Mouse (Mus musculus): ENCODE data around the gene Zbtb42. TPM values are rescaled to one million over a fixed set of nuclear protein-coding genes. Genes with fewer than 3 reads are reported as not detected.
A peak's percentile ranks its signal among the peaks of the same experiment; 100 is the strongest.

Gene Zbtb42
- polyA plus RNA-seq, 1 experiment from 2014 or later, result 2.3 TPM

DNA sequence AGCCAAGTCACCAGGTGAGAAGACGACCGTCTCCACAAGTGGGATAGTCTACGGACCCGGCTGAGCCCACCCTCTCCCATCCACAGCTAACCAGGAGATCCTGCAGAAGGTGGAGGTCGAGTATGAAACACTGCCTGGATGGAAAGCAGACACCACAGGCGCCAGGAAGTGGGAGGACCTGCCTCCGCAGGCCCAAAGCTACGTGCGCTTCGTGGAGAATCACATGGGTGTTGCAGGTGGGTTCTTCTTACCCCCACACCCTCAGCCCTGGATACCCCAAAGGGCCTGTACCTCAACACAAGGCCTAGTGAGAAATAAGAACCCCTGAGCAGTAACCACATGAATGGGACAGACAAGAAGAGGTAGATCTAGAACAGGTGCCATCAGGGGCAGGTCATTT lies 39.1 kb upstream of the Zbtb42 start:
- Histone ChIP-seq H3K36me3 (replicated peaks; ENCODE audit: control insufficient read depth, insufficient read depth, low read depth, low read length) (no peaks in the 10 kb centered on the region), H3K4me2 (ENCODE audit: low read depth, low read length) (no peak overlapping the region), H3K9me3 (replicated peaks; ENCODE audit: control insufficient read depth, low read length) (no peaks in the 10 kb centered on the region), H3K4me3 (ENCODE audit: low read depth, low read length) (no peak overlapping the region), H3K9ac (replicated peaks; ENCODE audit: low read length) (no peak overlapping the region), H3K27me3 (ENCODE audit: control insufficient read depth, insufficient read depth, low read length) (no peaks in the 10 kb centered on the region), H3K4me1 (ENCODE audit: control insufficient read depth, insufficient read depth, low read length) (no peaks in the 10 kb centered on the region), H3K27ac (replicated peaks; ENCODE audit: low read depth, low read length) (no peak overlapping the region)
- DNase-seq (ENCODE audit: low spot score) (no peak), ATAC-seq (replicated peaks; ENCODE audit: insufficient number of reproducible peaks, low FRiP score, low TSS enrichment, low read depth) (no peak)
- WGBS, result 87% methylated on average over 10 of the region's 10 CpGs

DNA sequence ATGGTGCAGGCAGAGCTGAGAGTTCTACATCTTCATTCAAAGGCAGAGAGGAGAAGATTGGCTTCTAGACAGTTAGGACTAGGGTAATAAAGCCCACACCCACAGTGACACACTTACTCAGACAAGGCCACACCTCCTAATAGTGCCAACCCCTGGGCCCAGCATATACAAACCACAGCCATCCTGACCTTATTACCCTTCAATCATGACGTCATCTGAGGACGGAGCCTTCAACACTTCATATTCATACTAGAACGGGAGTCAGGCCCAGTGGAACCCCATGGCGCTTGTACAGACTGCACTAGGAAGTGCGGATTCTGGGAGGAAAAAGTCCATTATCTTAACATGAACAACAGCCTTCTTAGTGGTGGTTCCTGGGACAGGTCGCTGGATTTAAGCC lies 35.5 kb upstream of the Zbtb42 start:
- no peak overlapping the region for H3K9ac ChIP-seq (replicated peaks; ENCODE audit: low read length)
- ATAC-seq (replicated peaks; ENCODE audit: insufficient number of reproducible peaks, low FRiP score, low TSS enrichment, low read depth) (no peak), DNase-seq (ENCODE audit: low spot score) (no peak)
- H3K27ac ChIP-seq (replicated peaks; ENCODE audit: low read depth, low read length), result no peak overlapping the region
- H3K4me2 ChIP-seq (ENCODE audit: low read depth, low read length), result no peak overlapping the region
- H3K9me3 ChIP-seq (replicated peaks; ENCODE audit: control insufficient read depth, low read length), result no peaks in the 10 kb centered on the region
- H3K4me3 ChIP-seq (ENCODE audit: low read depth, low read length), result no peak overlapping the region
- H3K27me3 ChIP-seq (ENCODE audit: control insufficient read depth, insufficient read depth, low read length), result no peaks in the 10 kb centered on the region
- WGBS, result 90% methylated on average over 6 of the region's 6 CpGs
- H3K36me3 ChIP-seq (replicated peaks; ENCODE audit: control insufficient read depth, insufficient read depth, low read depth, low read length), result peaks cover 3% of the 10 kb centered on the region; the same call in 1 of the 2 replicates
- peaks cover 3% of the 10 kb centered on the region; the same call in 1 of the 2 replicates for H3K4me1 ChIP-seq (ENCODE audit: control insufficient read depth, insufficient read depth, low read length)

DNA sequence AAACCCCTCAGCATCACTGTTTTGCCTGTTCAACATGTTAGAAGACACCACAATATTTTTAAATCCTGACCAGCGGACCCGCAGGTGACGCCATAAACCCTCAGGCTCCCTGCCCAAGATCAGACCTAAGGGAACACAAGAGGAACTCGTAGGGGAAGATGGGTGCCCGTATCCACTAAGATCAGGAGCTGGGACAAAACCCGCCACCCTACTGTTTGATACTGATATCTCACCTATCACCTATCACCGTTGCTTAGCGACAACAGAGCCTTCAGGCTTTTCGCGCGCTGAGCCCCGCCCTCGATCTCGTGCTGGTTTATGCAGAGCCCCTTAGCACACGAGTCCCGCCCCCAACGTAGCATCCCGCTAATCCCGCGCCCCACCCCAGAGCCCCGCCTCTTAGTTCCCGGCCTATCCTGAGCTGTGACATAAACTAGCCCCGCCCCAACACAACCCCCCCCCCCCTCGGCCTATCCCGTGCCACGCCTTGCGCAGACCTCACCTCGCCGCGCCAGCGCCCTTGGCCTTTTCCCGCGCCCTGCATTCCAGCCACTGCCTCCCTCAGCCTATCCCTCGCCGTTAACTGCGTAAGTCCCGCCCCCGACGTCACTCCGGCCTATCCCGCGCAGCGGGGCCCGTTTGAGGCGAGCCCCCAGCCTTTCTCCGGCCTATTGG lies 34.3 kb upstream of the Zbtb42 start, which contains the start of gene Siva1:
TSS of gene Siva1 (plus strand) at position 500 of the 675 bp plus-strand sequence.
- peaks cover 3% of the 10 kb centered on the region; the same call in 1 of the 2 replicates for H3K4me1 ChIP-seq (ENCODE audit: control insufficient read depth, insufficient read depth, low read length)
- no peaks in the 10 kb centered on the region for H3K27me3 ChIP-seq (ENCODE audit: control insufficient read depth, insufficient read depth, low read length)
- DNase-seq (ENCODE audit: low spot score) (peak; percentile 99), ATAC-seq (replicated peaks; ENCODE audit: insufficient number of reproducible peaks, low FRiP score, low TSS enrichment, low read depth) (peak; percentile 97)
- H3K4me2 ChIP-seq (ENCODE audit: low read depth, low read length), result peak within 1 kb of the TSS; percentile 81
- H3K27ac ChIP-seq (replicated peaks; ENCODE audit: low read depth, low read length), result peak within 1 kb of the TSS; percentile 72
- H3K4me3 ChIP-seq (ENCODE audit: low read depth, low read length), result peak within 1 kb of the TSS; percentile 70
- H3K36me3 ChIP-seq (replicated peaks; ENCODE audit: control insufficient read depth, insufficient read depth, low read depth, low read length), result peaks cover 5% of the 10 kb centered on the region; the same call in 1 of the 2 replicates
- H3K9me3 ChIP-seq (replicated peaks; ENCODE audit: control insufficient read depth, low read length), result no peaks in the 10 kb centered on the region
- peak within 1 kb of the TSS; percentile 77 for H3K9ac ChIP-seq (replicated peaks; ENCODE audit: low read length)
- WGBS, result 2% methylated on average over 41 of the region's 46 CpGs

DNA sequence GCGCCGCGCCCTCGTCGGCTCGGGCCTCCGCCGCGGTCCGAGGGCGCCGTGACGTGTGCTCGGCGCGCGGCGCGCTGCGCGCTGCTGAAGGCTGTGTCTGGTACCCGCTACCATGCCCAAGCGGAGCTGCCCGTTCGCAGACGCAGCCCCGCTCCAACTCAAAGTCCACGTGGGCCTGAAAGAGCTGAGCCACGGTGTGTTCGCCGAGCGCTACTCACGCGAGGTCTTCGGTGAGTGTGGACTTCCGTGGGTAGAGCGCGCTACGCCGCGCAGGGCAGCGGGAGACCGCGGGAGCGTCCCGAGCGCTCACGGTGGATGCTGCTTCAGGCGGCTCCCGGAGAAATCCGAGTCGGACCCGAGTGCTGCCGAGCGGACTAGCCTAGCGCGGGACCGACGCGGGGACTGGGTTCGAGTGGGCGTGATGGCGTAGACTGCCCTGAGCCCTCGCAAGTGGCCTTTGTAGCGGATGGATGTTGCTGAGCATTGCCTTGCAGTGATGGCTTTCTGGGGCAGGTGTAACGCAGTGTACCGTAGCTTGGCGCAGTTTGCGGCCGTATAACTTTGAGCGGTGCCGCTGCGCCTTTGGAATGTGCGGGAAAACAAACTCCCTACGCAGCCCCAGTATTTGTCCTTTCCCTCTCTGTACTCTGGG lies 33.6 kb upstream of the Zbtb42 start:
- WGBS, result under 1% methylated on average over 75 of the region's 75 CpGs
- H3K27me3 ChIP-seq (ENCODE audit: control insufficient read depth, insufficient read depth, low read length), result no peaks in the 10 kb centered on the region
- H3K9me3 ChIP-seq (replicated peaks; ENCODE audit: control insufficient read depth, low read length), result no peaks in the 10 kb centered on the region
- peak overlapping the region; percentile 70 for H3K4me3 ChIP-seq (ENCODE audit: low read depth, low read length)
- H3K36me3 ChIP-seq (replicated peaks; ENCODE audit: control insufficient read depth, insufficient read depth, low read depth, low read length), result peaks cover 5% of the 10 kb centered on the region; the same call in 1 of the 2 replicates
- H3K27ac ChIP-seq (replicated peaks; ENCODE audit: low read depth, low read length), result peak overlapping the region; percentile 72
- H3K9ac ChIP-seq (replicated peaks; ENCODE audit: low read length), result peak overlapping the region; percentile 77
- DNase-seq (ENCODE audit: low spot score) (peak; percentile 61), ATAC-seq (replicated peaks; ENCODE audit: insufficient number of reproducible peaks, low FRiP score, low TSS enrichment, low read depth) (no peak; the same call in 1 of the 2 replicates)
- H3K4me2 ChIP-seq (ENCODE audit: low read depth, low read length), result peak overlapping the region; percentile 81
- H3K4me1 ChIP-seq (ENCODE audit: control insufficient read depth, insufficient read depth, low read length), result peaks cover 3% of the 10 kb centered on the region; the same call in 1 of the 2 replicates

DNA sequence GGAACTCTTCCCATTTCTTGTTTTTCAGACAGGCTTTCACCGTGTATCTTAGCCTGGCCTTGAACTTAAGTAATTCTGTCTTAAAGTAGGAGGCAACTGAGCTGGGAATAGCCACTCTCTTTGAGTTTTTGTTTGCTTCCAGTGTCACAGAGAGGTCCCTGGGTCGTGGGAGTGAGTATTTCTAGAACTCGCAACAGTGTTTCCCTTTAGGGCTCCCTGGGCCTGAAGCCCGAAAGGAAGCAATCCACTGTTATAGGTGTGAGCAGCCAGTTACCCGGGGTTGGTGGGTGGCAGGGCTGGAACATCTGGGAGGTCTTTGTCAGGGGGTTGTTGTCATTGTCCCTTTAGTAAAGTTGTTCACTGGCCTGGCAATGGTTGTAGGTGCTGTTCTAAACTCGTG lies 32.5 kb upstream of the Zbtb42 start:
- H3K4me3 ChIP-seq (ENCODE audit: low read depth, low read length), result peak overlapping the region; percentile 70
- H3K27ac ChIP-seq (replicated peaks; ENCODE audit: low read depth, low read length), result no peak overlapping the region
- H3K9me3 ChIP-seq (replicated peaks; ENCODE audit: control insufficient read depth, low read length), result no peaks in the 10 kb centered on the region
- DNase-seq (ENCODE audit: low spot score) (no peak), ATAC-seq (replicated peaks; ENCODE audit: insufficient number of reproducible peaks, low FRiP score, low TSS enrichment, low read depth) (no peak)
- H3K4me1 ChIP-seq (ENCODE audit: control insufficient read depth, insufficient read depth, low read length), result peaks cover 3% of the 10 kb centered on the region; the same call in 1 of the 2 replicates
- no peaks in the 10 kb centered on the region for H3K27me3 ChIP-seq (ENCODE audit: control insufficient read depth, insufficient read depth, low read length)
- peaks cover 5% of the 10 kb centered on the region; the same call in 1 of the 2 replicates for H3K36me3 ChIP-seq (replicated peaks; ENCODE audit: control insufficient read depth, insufficient read depth, low read depth, low read length)
- peak overlapping the region; percentile 77 for H3K9ac ChIP-seq (replicated peaks; ENCODE audit: low read length)
- 62% methylated on average over 6 of the region's 6 CpGs for WGBS
- peak overlapping the region; percentile 81 for H3K4me2 ChIP-seq (ENCODE audit: low read depth, low read length)

DNA sequence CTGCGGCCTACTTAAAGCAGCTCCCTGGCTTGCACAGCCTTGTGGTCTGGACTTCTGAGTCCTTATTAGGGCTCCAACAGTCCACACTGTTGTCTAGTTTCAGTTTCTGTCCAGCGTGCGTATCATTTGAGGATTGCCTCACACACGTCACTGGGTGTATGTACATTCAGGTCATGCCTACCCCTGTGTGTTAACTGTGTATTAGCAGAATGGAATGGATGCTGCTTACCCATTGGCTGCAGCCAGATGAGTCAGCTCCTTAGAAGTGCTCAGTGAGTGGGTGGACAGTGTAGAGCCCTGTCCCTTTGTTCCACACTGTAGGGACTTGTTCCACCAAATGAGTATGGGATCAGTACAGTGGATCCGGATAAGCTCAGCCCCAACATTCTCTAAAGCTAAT lies 30.5 kb upstream of the Zbtb42 start:
- Histone ChIP-seq H3K36me3 (replicated peaks; ENCODE audit: control insufficient read depth, insufficient read depth, low read depth, low read length) (peaks cover 5% of the 10 kb centered on the region; the same call in 1 of the 2 replicates), H3K4me1 (ENCODE audit: control insufficient read depth, insufficient read depth, low read length) (peaks cover 3% of the 10 kb centered on the region; the same call in 1 of the 2 replicates), H3K4me3 (ENCODE audit: low read depth, low read length) (no peak overlapping the region), H3K4me2 (ENCODE audit: low read depth, low read length) (no peak overlapping the region), H3K9me3 (replicated peaks; ENCODE audit: control insufficient read depth, low read length) (no peaks in the 10 kb centered on the region), H3K27me3 (ENCODE audit: control insufficient read depth, insufficient read depth, low read length) (no peaks in the 10 kb centered on the region), H3K27ac (replicated peaks; ENCODE audit: low read depth, low read length) (no peak overlapping the region), H3K9ac (replicated peaks; ENCODE audit: low read length) (no peak overlapping the region)
- WGBS, result 95% methylated on average over 5 of the region's 5 CpGs
- DNase-seq (ENCODE audit: low spot score) (no peak), ATAC-seq (replicated peaks; ENCODE audit: insufficient number of reproducible peaks, low FRiP score, low TSS enrichment, low read depth) (no peak)

DNA sequence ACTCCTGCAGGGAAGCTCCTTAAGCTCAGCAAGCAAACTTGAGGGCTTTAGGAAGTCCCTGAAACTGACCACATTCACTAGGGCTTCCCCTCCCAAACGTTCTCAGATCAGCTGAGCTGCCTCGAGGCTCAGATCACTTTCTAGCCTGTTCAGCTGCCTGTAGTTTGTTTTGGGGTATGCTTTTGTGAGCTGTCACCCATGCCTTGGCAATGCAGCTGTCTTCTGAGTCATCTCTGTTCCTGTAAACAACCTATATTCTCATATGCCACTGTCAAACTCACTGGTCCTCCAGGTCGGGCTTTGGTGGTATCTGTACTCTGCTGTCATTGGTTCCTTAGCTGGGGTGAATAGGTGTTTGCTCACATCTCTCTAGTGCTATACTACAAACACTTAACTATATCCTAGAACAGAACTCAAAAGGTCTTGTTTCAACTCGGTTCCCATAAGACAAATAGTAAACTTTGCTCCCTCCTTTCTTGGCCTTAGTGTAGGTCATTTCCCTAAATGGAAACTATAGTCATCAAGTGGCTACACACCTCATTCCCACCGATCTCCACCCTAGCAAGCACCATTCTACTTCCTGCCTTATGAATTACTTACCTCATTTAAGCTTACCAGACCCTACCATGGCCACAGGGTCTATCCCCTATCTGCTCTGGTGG lies 26.7 kb upstream of the Zbtb42 start:
- Histone ChIP-seq H3K27me3 (ENCODE audit: control insufficient read depth, insufficient read depth, low read length) (no peaks in the 10 kb centered on the region), H3K9ac (replicated peaks; ENCODE audit: low read length) (no peak overlapping the region), H3K36me3 (replicated peaks; ENCODE audit: control insufficient read depth, insufficient read depth, low read depth, low read length) (peaks cover 15% of the 10 kb centered on the region), H3K4me2 (ENCODE audit: low read depth, low read length) (no peak overlapping the region), H3K9me3 (replicated peaks; ENCODE audit: control insufficient read depth, low read length) (no peaks in the 10 kb centered on the region), H3K4me3 (ENCODE audit: low read depth, low read length) (no peak overlapping the region), H3K27ac (replicated peaks; ENCODE audit: low read depth, low read length) (no peak overlapping the region), H3K4me1 (ENCODE audit: control insufficient read depth, insufficient read depth, low read length) (no peaks in the 10 kb centered on the region)
- DNase-seq (ENCODE audit: low spot score) (no peak), ATAC-seq (replicated peaks; ENCODE audit: insufficient number of reproducible peaks, low FRiP score, low TSS enrichment, low read depth) (no peak)
- WGBS, result 78% methylated on average over 5 of the region's 5 CpGs
